Mouse (Mus musculus) liver, postnatal 0 days (tissue): ENCODE data around the gene Cemip2.

Experiments used
- CTCF ChIP-seq: sonication (generic); IDR thresholded peaks from 2 replicates; pipeline ENCODE4 v1.5.1; 2016; ENCODE audit warnings: antibody characterized with exemption, low read depth
- EP300 ChIP-seq: IDR thresholded peaks from 2 replicates; pipeline ENCODE4 v1.6.1; 2016; ENCODE audit warnings: antibody characterized with exemption, low read depth, mild to moderate bottlenecking

DNA sequence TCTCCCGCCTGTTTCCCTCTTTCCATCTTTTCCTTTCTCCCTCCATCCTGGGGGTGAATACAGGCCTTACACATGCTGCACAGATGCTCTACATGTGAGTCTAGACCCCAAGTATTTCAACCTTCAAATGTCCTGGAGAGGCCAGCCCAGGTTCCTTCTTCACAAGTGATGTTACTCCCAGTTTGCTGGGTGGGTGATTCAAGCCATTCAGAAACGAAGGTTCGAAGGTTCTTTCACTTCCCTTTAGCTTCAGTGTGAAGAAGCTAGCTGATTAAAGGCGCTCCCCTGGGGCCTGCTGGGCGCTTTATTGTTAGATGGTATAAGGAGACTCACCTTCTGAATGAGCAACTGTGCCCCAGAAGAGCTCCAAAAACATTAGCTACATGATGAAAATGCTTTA is 82.0 kb downstream of the Cemip2 start:
- TF ChIP-seq CTCF (no peak), EP300 (no peak)
